Mouse (Mus musculus): ENCODE results near the gene Akr1c18. TPM values are rescaled to one million over a fixed set of nuclear protein-coding genes. Genes with fewer than 3 reads are reported as not detected.
A peak's percentile ranks its signal among the peaks of the same experiment; 100 is the strongest.

Gene Akr1c18
- polyA plus RNA-seq, 1 experiment from 2014 or later: 0.58 TPM

DNA sequence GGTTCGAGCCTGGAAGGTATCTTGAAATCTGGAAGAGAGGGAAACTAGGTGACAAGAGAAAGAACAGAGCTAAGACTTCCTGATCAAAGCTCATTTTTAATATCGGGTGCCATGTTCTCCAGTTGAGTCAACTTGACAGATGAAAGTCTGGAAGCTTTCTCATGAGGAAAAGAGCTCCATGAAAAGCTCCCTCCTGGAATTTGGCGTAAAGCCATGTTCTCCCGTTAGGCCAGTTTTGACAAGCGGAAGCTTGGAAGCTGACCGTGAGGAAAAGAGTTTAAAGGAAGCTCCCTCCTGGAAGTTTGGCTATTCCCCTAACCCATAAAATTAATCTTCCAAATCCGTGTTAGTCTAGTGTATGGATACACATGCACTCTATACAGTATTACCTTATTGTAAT is 27.3 kb downstream of the Akr1c18 start:
- ATAC-seq (ENCODE audit: insufficient read depth, low FRiP score): no peak
- Histone ChIP-seq H3K9ac (ENCODE audit: low read length) (no peak overlapping the region), H3K27ac (ENCODE audit: low read length) (no peak overlapping the region), H3K4me1 (ENCODE audit: control insufficient read depth, insufficient read depth, low read length) (no peaks in the 10 kb centered on the region), H3K9me3 (replicated peaks; ENCODE audit: control insufficient read depth, low read length) (no peaks in the 10 kb centered on the region), H3K27me3 (ENCODE audit: control insufficient read depth, insufficient read depth, low read length) (no peaks in the 10 kb centered on the region), H3K36me3 (ENCODE audit: control insufficient read depth, insufficient read depth, low read length) (no peaks in the 10 kb centered on the region), H3K4me2 (ENCODE audit: low read depth, low read length) (no peak overlapping the region), H3K4me3 (replicated peaks; ENCODE audit: low read length) (no peak overlapping the region)
- WGBS: 67% methylated on average over 7 of the region's 7 CpGs

DNA sequence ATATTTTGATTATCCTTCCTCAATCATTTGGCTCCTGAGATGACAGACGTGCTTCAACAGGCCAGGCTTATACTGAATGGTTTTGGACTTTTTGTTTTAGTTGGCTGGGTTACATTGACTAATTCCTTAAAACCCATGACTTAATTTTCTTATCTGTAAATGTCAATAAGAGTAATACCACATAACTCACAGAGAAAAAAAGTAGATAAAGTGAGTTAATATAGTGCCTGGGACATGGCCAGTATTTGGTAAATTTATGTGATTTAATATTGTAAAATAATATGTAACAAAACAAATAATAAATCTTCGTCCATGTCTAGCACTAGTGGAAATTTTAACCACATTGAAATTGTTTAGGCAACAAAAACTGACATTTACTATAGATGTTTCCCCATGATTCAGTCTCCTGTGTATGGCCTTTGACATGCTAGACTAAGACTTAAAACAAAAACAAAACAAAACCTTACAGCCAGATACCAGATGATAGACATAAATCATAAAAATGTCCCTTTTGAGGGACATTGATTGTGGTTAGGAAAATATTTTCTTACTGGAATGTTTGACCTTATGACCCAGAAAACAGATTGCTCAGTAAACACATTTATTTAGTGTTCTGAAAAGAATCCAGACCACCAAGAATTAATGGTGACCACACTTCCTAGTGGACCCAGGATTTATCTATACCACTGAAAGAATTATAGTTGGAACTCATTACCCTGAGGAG is 31.1 kb downstream of the Akr1c18 start:
- no peaks in the 10 kb centered on the region for H3K4me1 ChIP-seq (ENCODE audit: control insufficient read depth, insufficient read depth, low read length)
- H3K4me3 ChIP-seq (replicated peaks; ENCODE audit: low read length): no peak overlapping the region
- no peak overlapping the region for H3K4me2 ChIP-seq (ENCODE audit: low read depth, low read length)
- ATAC-seq (ENCODE audit: insufficient read depth, low FRiP score): no peak
- no peak overlapping the region for H3K27ac ChIP-seq (ENCODE audit: low read length)
- H3K36me3 ChIP-seq (ENCODE audit: control insufficient read depth, insufficient read depth, low read length): no peaks in the 10 kb centered on the region
- no peaks in the 10 kb centered on the region for H3K9me3 ChIP-seq (replicated peaks; ENCODE audit: control insufficient read depth, low read length)
- WGBS: 49% methylated on average over 2 of the region's 2 CpGs
- no peaks in the 10 kb centered on the region for H3K27me3 ChIP-seq (ENCODE audit: control insufficient read depth, insufficient read depth, low read length)
- no peak overlapping the region for H3K9ac ChIP-seq (ENCODE audit: low read length)

DNA sequence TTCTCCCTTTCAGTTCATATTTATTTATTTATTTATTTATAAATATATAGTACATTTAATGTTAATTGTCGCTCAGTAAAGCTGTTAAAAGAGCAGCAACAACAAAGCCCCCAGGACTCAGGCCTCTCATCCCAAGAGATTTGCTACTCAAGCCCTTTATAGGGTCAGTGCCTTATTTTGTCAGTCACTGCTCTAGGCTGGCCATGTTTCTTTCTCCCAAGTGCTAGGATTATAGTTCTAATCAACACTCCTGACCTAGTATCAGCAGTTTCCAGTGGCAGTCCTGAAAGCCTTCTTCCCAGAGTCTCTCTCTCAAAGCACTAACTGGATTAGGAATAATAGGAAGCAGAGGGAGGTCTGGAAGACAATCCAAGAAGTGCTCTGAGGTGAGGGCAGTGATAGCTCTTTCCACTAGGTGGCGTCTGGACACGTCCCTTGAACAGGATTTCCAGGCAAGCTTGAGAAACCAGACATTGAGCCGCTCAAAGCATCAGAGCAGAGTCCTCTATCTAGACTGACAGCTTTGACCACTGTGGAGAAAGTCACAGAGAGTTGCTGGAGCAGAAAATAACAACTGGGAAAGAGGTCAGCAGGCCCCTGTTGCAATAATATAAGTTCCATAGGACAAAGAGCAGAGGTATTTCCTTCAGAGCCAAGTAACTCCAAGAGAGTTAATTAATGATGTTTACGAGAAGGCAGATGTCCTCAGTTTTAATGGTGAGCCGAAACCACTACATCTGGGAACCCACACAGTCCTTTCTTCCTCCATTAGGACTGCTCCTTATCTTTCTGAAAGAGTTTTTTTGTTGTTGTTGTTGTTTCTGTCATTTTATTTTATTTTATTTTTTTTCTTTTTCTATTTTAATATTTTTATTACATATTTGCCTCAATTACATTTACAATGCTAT is 39.9 kb downstream of the Akr1c18 start:
- Histone ChIP-seq H3K36me3 (ENCODE audit: control insufficient read depth, insufficient read depth, low read length) (no peaks in the 10 kb centered on the region), H3K9ac (ENCODE audit: low read length) (no peak overlapping the region), H3K27me3 (ENCODE audit: control insufficient read depth, insufficient read depth, low read length) (no peaks in the 10 kb centered on the region), H3K4me1 (ENCODE audit: control insufficient read depth, insufficient read depth, low read length) (no peaks in the 10 kb centered on the region), H3K4me2 (ENCODE audit: low read depth, low read length) (no peak overlapping the region), H3K9me3 (replicated peaks; ENCODE audit: control insufficient read depth, low read length) (no peaks in the 10 kb centered on the region), H3K27ac (ENCODE audit: low read length) (no peak overlapping the region), H3K4me3 (replicated peaks; ENCODE audit: low read length) (no peak overlapping the region)
- WGBS: 25% methylated on average over 6 of the region's 6 CpGs
- peak; percentile 60; the same call in 1 of the 2 replicates for ATAC-seq (ENCODE audit: insufficient read depth, low FRiP score)

DNA sequence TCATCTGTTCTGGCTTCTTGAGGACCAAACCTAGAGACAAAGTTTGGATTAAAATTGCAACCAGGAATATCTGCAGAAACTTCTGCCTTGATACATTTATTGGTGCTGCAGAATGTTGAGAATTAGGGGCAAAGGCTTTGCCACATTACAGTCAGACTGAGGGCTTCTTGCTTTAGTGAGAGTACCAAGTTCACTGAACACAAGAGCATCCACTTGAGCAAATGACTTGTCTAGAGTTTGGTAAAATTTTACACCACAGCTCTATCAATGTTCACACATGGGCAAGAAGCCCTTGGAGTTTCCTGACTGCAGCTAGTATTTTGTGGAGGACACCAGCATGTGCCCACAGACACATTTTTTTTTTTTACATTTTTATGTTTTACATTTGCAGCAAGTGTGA is 47.7 kb downstream of the Akr1c18 start:
- no peak overlapping the region for H3K4me2 ChIP-seq (ENCODE audit: low read depth, low read length)
- no peaks in the 10 kb centered on the region for H3K27me3 ChIP-seq (ENCODE audit: control insufficient read depth, insufficient read depth, low read length)
- no peak overlapping the region for H3K4me3 ChIP-seq (replicated peaks; ENCODE audit: low read length)
- no peak overlapping the region for H3K9ac ChIP-seq (ENCODE audit: low read length)
- H3K9me3 ChIP-seq (replicated peaks; ENCODE audit: control insufficient read depth, low read length): no peaks in the 10 kb centered on the region
- H3K27ac ChIP-seq (ENCODE audit: low read length): no peak overlapping the region
- no peaks in the 10 kb centered on the region for H3K4me1 ChIP-seq (ENCODE audit: control insufficient read depth, insufficient read depth, low read length)
- no peaks in the 10 kb centered on the region for H3K36me3 ChIP-seq (ENCODE audit: control insufficient read depth, insufficient read depth, low read length)
- ATAC-seq (ENCODE audit: insufficient read depth, low FRiP score): no peak

DNA sequence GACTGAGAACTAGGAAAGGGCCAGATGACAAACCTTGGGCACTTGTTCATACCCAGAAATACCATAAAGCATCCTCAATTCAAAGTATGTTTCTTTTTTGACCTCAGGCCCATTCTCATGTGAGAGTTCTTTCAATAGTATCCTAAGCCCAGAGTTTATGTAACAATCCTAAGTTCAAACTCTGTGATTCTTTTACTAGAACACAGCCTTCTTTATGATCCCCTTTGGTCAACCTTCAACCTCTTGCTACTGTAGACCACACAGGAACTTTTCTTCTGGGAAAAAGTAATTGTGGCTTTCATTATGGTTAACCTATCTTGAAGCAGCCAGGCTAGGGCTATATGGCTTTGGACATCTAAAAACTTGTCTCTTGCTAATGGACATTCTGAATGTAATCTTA is 48.8 kb downstream of the Akr1c18 start:
- H3K36me3 ChIP-seq (ENCODE audit: control insufficient read depth, insufficient read depth, low read length): no peaks in the 10 kb centered on the region
- H3K27ac ChIP-seq (ENCODE audit: low read length): no peak overlapping the region
- H3K9me3 ChIP-seq (replicated peaks; ENCODE audit: control insufficient read depth, low read length): no peaks in the 10 kb centered on the region
- ATAC-seq (ENCODE audit: insufficient read depth, low FRiP score): no peak
- no peak overlapping the region for H3K4me3 ChIP-seq (replicated peaks; ENCODE audit: low read length)
- H3K4me1 ChIP-seq (ENCODE audit: control insufficient read depth, insufficient read depth, low read length): no peaks in the 10 kb centered on the region
- H3K4me2 ChIP-seq (ENCODE audit: low read depth, low read length): no peak overlapping the region
- H3K9ac ChIP-seq (ENCODE audit: low read length): no peak overlapping the region
- H3K27me3 ChIP-seq (ENCODE audit: control insufficient read depth, insufficient read depth, low read length): no peaks in the 10 kb centered on the region

Other genes with a start within 250 kb of the Akr1c18 start
- gene Net1, start 232.4 kb downstream of the Akr1c18 start, polyA plus RNA-seq (2015; fragmentation: Nextera tagmentation; extraction: Ambion mirVana): 110 and 113 TPM in 2 replicates
- gene Tubal3, start 232.4 kb downstream of the Akr1c18 start, polyA plus RNA-seq (2015; fragmentation: Nextera tagmentation; extraction: Ambion mirVana): 3.8 and 3.9 TPM in 2 replicates
- gene Ucn3, start 205.3 kb downstream of the Akr1c18 start, polyA plus RNA-seq (2015; fragmentation: Nextera tagmentation; extraction: Ambion mirVana): 0.20 TPM in 1 of 2 replicates, not detected in the other
- gene Akr1c14, start 101.6 kb downstream of the Akr1c18 start, polyA plus RNA-seq (2015; fragmentation: Nextera tagmentation; extraction: Ambion mirVana): 4.3 and 6.3 TPM in 2 replicates
- 145 and 160 TPM in 2 replicates for gene Akr1c13, start 40.5 kb upstream of the Akr1c18 start, polyA plus RNA-seq (2015; fragmentation: Nextera tagmentation; extraction: Ambion mirVana)
- 123 and 129 TPM in 2 replicates for gene Akr1c19, start 78.0 kb upstream of the Akr1c18 start, polyA plus RNA-seq (2015; fragmentation: Nextera tagmentation; extraction: Ambion mirVana)
- gene Akr1c12, start 128.8 kb upstream of the Akr1c18 start, polyA plus RNA-seq (2015; fragmentation: Nextera tagmentation; extraction: Ambion mirVana): 73.5 and 82.9 TPM in 2 replicates

Measured in stomach, embryonic 16.5 days (tissue).